Mouse (Mus musculus): ENCODE results near the gene Ebf1. TPM values are rescaled to one million over a fixed set of nuclear protein-coding genes. Genes with fewer than 3 reads are reported as not detected.

Ebf1 gene
- polyA plus RNA-seq, 1 experiment from 2014 or later: 26.9 TPM

- Histone ChIP-seq H3K4me2 (replicated peaks; ENCODE audit: low read depth, low read length) (no peak overlapping the region), H3K36me3 (ENCODE audit: control insufficient read depth, insufficient read depth, low read length) (no peaks in the 10 kb centered on the region), H3K9ac (ENCODE audit: low read depth, low read length) (no peak overlapping the region), H3K4me1 (ENCODE audit: control insufficient read depth, insufficient read depth, low read length) (peaks cover 14% of the 10 kb centered on the region), H3K9me3 (ENCODE audit: control insufficient read depth, low read length) (no peaks in the 10 kb centered on the region), H3K4me3 (ENCODE audit: low read length) (no peak overlapping the region), H3K27me3 (ENCODE audit: control insufficient read depth, insufficient read depth, low read length) (peaks cover 14% of the 10 kb centered on the region; the same call in 1 of the 2 replicates), H3K27ac (ENCODE audit: low read depth, low read length) (no peak overlapping the region)
- ATAC-seq (ENCODE audit: low FRiP score, low TSS enrichment): no peak
- WGBS: 63% methylated on average over 5 of the region's 5 CpGs
Measured at GRCm38 (mm10) chr11:44624564-44624963, 7.4 kb downstream of the Ebf1 start.

GRCm38 (mm10) chr11:44626065-44626464 is 8.9 kb downstream of the Ebf1 start:
- WGBS: 54% methylated on average over 10 of the region's 10 CpGs
- H3K36me3 ChIP-seq (ENCODE audit: control insufficient read depth, insufficient read depth, low read length): no peaks in the 10 kb centered on the region
- no peak for ATAC-seq (ENCODE audit: low FRiP score, low TSS enrichment)
- H3K4me3 ChIP-seq (ENCODE audit: low read length): no peak overlapping the region
- H3K4me1 ChIP-seq (ENCODE audit: control insufficient read depth, insufficient read depth, low read length): peaks cover 5% of the 10 kb centered on the region; the same call in 1 of the 2 replicates
- H3K9ac ChIP-seq (ENCODE audit: low read depth, low read length): no peak overlapping the region
- H3K9me3 ChIP-seq (ENCODE audit: control insufficient read depth, low read length): no peaks in the 10 kb centered on the region
- peaks cover 10% of the 10 kb centered on the region; the same call in 1 of the 2 replicates for H3K27me3 ChIP-seq (ENCODE audit: control insufficient read depth, insufficient read depth, low read length)
- H3K4me2 ChIP-seq (replicated peaks; ENCODE audit: low read depth, low read length): no peak overlapping the region
- H3K27ac ChIP-seq (ENCODE audit: low read depth, low read length): no peak overlapping the region

DNA sequence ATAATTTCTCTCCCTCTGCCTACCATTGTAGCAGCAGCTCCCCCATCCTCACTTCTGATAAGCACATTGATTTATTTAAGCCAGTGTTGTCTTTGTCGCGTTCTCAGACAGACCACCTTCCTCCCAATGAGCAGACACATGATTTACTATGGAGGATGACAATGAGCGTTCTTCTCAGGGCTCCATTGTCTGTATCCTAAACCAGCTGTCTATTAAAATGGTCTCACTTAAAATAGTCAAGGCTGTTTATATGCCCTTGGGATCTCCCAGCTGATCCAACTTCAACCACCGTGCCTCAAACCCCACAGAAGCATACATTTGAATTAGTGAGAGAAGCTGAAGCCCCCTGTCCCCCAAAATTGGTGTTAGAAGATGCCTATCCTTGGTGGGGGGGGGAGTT is 11.3 kb downstream of the Ebf1 start:
- H3K27me3 ChIP-seq (ENCODE audit: control insufficient read depth, insufficient read depth, low read length): no peaks in the 10 kb centered on the region
- no peak overlapping the region for H3K9ac ChIP-seq (ENCODE audit: low read depth, low read length)
- H3K4me1 ChIP-seq (ENCODE audit: control insufficient read depth, insufficient read depth, low read length): no peaks in the 10 kb centered on the region
- no peak overlapping the region for H3K4me2 ChIP-seq (replicated peaks; ENCODE audit: low read depth, low read length)
- WGBS: 38% methylated on average over 4 of the region's 4 CpGs
- H3K4me3 ChIP-seq (ENCODE audit: low read length): no peak overlapping the region
- no peaks in the 10 kb centered on the region for H3K36me3 ChIP-seq (ENCODE audit: control insufficient read depth, insufficient read depth, low read length)
- H3K27ac ChIP-seq (ENCODE audit: low read depth, low read length): no peak overlapping the region
- no peaks in the 10 kb centered on the region for H3K9me3 ChIP-seq (ENCODE audit: control insufficient read depth, low read length)
- no peak for ATAC-seq (ENCODE audit: low FRiP score, low TSS enrichment)

DNA sequence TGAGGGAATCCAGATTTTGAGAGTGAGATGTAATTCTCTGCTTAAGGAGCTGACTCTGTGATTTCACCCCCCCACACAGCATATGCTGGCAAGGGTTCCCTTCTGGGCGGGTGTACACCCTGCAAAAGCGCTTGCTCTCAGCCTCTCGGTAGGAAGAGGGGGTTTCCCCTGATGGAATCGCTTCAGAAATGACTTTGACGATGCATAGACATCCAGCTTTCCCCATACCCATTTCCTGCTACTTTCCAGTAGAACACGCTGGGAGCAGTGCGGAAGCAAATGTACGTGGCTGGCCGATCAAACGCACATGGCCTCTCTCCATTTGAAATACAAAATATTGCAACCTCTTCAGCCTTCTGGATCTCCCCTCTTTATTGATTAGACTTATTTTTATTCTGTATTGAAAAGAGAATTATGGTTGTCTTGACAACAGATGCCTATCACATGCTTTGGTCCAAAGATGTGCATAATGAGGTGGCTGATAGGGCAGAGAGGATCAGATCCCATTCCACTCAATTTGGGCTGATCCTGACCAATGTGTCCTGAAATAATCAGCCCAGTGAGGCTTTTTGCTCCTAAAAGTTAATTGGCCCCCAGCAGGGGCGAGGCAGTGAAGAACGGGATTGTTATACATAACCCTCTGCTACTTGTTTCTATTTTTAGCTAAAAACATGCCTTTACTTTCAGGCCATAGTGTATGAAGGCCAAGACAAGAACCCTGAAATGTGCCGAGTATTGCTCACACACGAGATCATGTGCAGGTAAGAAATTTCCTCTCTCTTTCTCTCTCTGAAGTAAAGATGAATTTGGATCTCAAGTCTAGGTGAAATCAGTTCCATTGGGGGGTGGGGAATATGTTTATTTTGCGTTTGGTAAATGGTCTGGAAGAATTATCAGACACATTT is 15.2 kb downstream of the Ebf1 start:
- Histone ChIP-seq H3K4me3 (ENCODE audit: low read length) (no peak overlapping the region), H3K27me3 (ENCODE audit: control insufficient read depth, insufficient read depth, low read length) (no peaks in the 10 kb centered on the region), H3K36me3 (ENCODE audit: control insufficient read depth, insufficient read depth, low read length) (no peaks in the 10 kb centered on the region), H3K4me1 (ENCODE audit: control insufficient read depth, insufficient read depth, low read length) (no peaks in the 10 kb centered on the region), H3K4me2 (replicated peaks; ENCODE audit: low read depth, low read length) (no peak overlapping the region), H3K9me3 (ENCODE audit: control insufficient read depth, low read length) (no peaks in the 10 kb centered on the region), H3K27ac (ENCODE audit: low read depth, low read length) (no peak overlapping the region), H3K9ac (ENCODE audit: low read depth, low read length) (no peak overlapping the region)
- WGBS: 81% methylated on average over 15 of the region's 15 CpGs
- ATAC-seq (ENCODE audit: low FRiP score, low TSS enrichment): no peak

- Histone ChIP-seq H3K36me3 (ENCODE audit: control insufficient read depth, insufficient read depth, low read length) (no peaks in the 10 kb centered on the region), H3K4me1 (ENCODE audit: control insufficient read depth, insufficient read depth, low read length) (no peaks in the 10 kb centered on the region), H3K27ac (ENCODE audit: low read depth, low read length) (no peak overlapping the region), H3K9me3 (ENCODE audit: control insufficient read depth, low read length) (no peaks in the 10 kb centered on the region), H3K4me2 (replicated peaks; ENCODE audit: low read depth, low read length) (no peak overlapping the region), H3K9ac (ENCODE audit: low read depth, low read length) (no peak overlapping the region), H3K27me3 (ENCODE audit: control insufficient read depth, insufficient read depth, low read length) (no peaks in the 10 kb centered on the region), H3K4me3 (ENCODE audit: low read length) (no peak overlapping the region)
- WGBS: 77% methylated on average over 2 of the region's 2 CpGs
- ATAC-seq (ENCODE audit: low FRiP score, low TSS enrichment): no peak
Measured at GRCm38 (mm10) chr11:44633001-44633693, 16.0 kb downstream of the Ebf1 start.

DNA sequence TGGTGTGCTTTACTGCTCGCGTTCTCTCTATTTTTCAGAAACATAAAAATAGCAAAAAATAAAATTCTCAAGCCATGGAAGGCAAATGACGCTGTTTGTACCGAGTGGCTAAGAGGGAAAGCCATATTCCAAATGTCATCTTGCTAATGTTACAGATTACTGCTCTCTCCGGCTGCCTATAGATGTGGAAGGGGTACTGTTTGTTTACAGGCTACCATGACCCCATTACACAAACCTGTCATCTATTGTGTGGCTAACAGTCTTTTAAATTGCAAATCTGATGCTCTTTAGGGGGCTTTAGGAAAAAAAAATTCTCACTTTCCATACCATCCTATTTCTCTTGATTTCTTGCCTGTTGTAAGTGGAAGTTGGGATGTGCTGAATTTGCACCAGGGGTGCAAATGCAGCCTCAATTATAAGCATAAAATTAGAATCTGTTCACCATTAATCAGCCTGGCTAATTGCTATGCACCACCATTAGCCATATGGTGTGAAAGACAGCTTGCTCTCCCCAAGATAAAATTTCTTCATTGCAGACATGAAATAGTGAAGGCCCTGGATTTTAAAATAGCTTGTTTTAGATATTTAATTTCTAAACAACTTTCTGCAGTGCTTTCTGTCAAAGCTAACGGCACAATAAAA is 17.6 kb downstream of the Ebf1 start:
- Histone ChIP-seq H3K9ac (ENCODE audit: low read depth, low read length) (no peak overlapping the region), H3K27me3 (ENCODE audit: control insufficient read depth, insufficient read depth, low read length) (no peaks in the 10 kb centered on the region), H3K4me2 (replicated peaks; ENCODE audit: low read depth, low read length) (no peak overlapping the region), H3K36me3 (ENCODE audit: control insufficient read depth, insufficient read depth, low read length) (no peaks in the 10 kb centered on the region), H3K4me3 (ENCODE audit: low read length) (no peak overlapping the region), H3K4me1 (ENCODE audit: control insufficient read depth, insufficient read depth, low read length) (no peaks in the 10 kb centered on the region), H3K27ac (ENCODE audit: low read depth, low read length) (no peak overlapping the region), H3K9me3 (ENCODE audit: control insufficient read depth, low read length) (no peaks in the 10 kb centered on the region)
- no peak for ATAC-seq (ENCODE audit: low FRiP score, low TSS enrichment)
- WGBS: 79% methylated on average over 6 of the region's 6 CpGs

DNA sequence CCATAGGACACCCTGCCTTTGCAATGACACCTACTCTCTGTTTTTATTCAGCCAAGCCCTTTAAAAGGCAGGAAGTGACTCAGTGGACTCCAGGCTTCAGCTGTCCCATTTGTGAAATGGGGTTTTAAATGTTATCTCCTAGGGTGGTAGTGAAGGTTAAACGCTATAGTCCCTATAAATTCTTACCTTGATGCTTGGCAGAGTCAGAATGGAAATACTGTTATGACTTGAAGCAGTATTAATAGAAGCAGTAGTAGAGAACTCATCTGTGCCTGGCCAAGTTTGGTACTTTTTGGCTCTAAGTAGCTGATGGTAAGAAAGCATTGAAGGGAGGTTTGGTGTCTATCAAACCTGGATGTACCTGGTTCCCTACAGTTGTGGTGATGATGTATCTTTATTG is 19.1 kb downstream of the Ebf1 start:
- Histone ChIP-seq H3K27ac (ENCODE audit: low read depth, low read length) (no peak overlapping the region), H3K4me2 (replicated peaks; ENCODE audit: low read depth, low read length) (no peak overlapping the region), H3K27me3 (ENCODE audit: control insufficient read depth, insufficient read depth, low read length) (no peaks in the 10 kb centered on the region), H3K4me3 (ENCODE audit: low read length) (no peak overlapping the region), H3K9me3 (ENCODE audit: control insufficient read depth, low read length) (no peaks in the 10 kb centered on the region), H3K4me1 (ENCODE audit: control insufficient read depth, insufficient read depth, low read length) (no peaks in the 10 kb centered on the region), H3K9ac (ENCODE audit: low read depth, low read length) (no peak overlapping the region), H3K36me3 (ENCODE audit: control insufficient read depth, insufficient read depth, low read length) (no peaks in the 10 kb centered on the region)
- no peak for ATAC-seq (ENCODE audit: low FRiP score, low TSS enrichment)
- 79% methylated on average over 1 of the region's 1 CpGs for WGBS

- Histone ChIP-seq H3K27ac (ENCODE audit: low read depth, low read length) (no peak overlapping the region), H3K4me2 (replicated peaks; ENCODE audit: low read depth, low read length) (no peak overlapping the region), H3K36me3 (ENCODE audit: control insufficient read depth, insufficient read depth, low read length) (no peaks in the 10 kb centered on the region), H3K9me3 (ENCODE audit: control insufficient read depth, low read length) (no peaks in the 10 kb centered on the region), H3K4me1 (ENCODE audit: control insufficient read depth, insufficient read depth, low read length) (no peaks in the 10 kb centered on the region), H3K4me3 (ENCODE audit: low read length) (no peak overlapping the region), H3K9ac (ENCODE audit: low read depth, low read length) (no peak overlapping the region), H3K27me3 (ENCODE audit: control insufficient read depth, insufficient read depth, low read length) (no peaks in the 10 kb centered on the region)
- ATAC-seq (ENCODE audit: low FRiP score, low TSS enrichment): peak; percentile 66
- WGBS: 14% methylated on average over 4 of the region's 4 CpGs
Measured at GRCm38 (mm10) chr11:44638193-44638754, 21.2 kb downstream of the Ebf1 start.
